In the genomic region with DNA sequence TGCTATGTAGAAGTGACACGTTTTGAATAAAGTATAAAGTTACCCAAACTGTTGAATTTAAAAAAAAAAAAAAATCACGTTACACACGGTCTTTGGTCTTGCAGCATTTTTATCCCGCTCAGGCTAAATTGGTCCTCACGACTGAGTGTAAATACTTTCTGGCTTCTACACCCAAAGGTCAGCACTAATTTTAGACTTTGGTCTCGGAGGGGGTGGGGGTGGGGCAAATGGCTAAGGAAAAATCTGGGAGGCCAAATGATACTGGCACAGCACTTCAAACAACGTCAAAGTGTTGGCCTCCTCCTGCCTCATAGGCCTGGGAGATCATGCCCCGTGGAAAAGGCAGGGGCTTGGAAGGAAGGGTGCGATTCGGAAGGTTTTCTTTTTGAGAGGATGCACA, we compare ENCODE assay signal across 23 mouse cellular contexts. TPM values are rescaled to one million over a fixed set of nuclear protein-coding genes. Genes with fewer than 3 reads are reported as not detected.
A peak's percentile ranks its signal among the peaks of the same experiment; 100 is the strongest.
DNase-seq lines count a peak whose midpoint lies in the region; ATAC-seq and TF ChIP-seq lines count a peak whose summit lies in the region.
"Had no signal": no experiment of that assay in that cellular context is flagged by ENCODE, and none has a peak within 500 bp of the region (broad histone marks: within the 10 kb centered on the region; RNA-seq: fewer than 3 reads in every experiment).

No protein-coding gene starts in this region.

- H3K79me2 ChIP-seq in heart, adult 2 months (replicated peaks; ENCODE audit: control insufficient read depth, insufficient read depth, low read length) = no peaks in the 10 kb centered on the region; the same call in 1 of the 2 replicates
- no peaks in the 10 kb centered on the region for H3K79me2 ChIP-seq in liver, adult 2 months (ENCODE audit: control insufficient read depth, insufficient read depth, low read length)

- 43% methylated on average over 10 of the region's 10 CpGs for WGBS in heart, adult 2 months
- 29% methylated on average over 10 of the region's 10 CpGs for WGBS in liver, adult 2 months
- WGBS in liver, embryonic 11.5 days = 74% methylated on average over 10 of the region's 10 CpGs
- WGBS in forebrain, embryonic 13.5 days = 92% methylated on average over 10 of the region's 10 CpGs

- no peak overlapping the region for H3K9ac ChIP-seq in heart, adult 2 months (ENCODE audit: low read depth, low read length)
- H3K9ac ChIP-seq in liver, adult 2 months (ENCODE audit: low read depth, low read length) = no peak overlapping the region
- no peak overlapping the region for H3K9ac ChIP-seq in liver, embryonic 11.5 days (ENCODE audit: low read depth, low read length)
- H3K9ac ChIP-seq in forebrain, embryonic 13.5 days = no peak overlapping the region
- H3K9ac ChIP-seq: hindbrain, embryonic 13.5 days; limb, embryonic 15.5 days; liver, postnatal 0 days had no signal

- peaks cover 6% of the 10 kb centered on the region for H3K4me1 ChIP-seq in heart, adult 2 months (ENCODE audit: control insufficient read depth, insufficient read depth, low read length)
- peaks cover 3% of the 10 kb centered on the region; the same call in 1 of the 2 replicates for H3K4me1 ChIP-seq in liver, adult 2 months (ENCODE audit: control insufficient read depth, insufficient read depth, low read length)
- no peaks in the 10 kb centered on the region for H3K4me1 ChIP-seq in liver, embryonic 11.5 days (replicated peaks; ENCODE audit: control insufficient read depth, insufficient read depth, low read length)
- H3K4me1 ChIP-seq in forebrain, embryonic 13.5 days = no peaks in the 10 kb centered on the region
- H3K4me1 ChIP-seq: forebrain, embryonic 10.5 days; limb, embryonic 15.5 days had no signal

- no peaks in the 10 kb centered on the region for H3K27me3 ChIP-seq in heart, adult 2 months (ENCODE audit: control insufficient read depth, insufficient read depth, low read length)
- H3K27me3 ChIP-seq in liver, adult 2 months (ENCODE audit: control insufficient read depth, insufficient read depth, low read length) = no peaks in the 10 kb centered on the region
- no peaks in the 10 kb centered on the region for H3K27me3 ChIP-seq in liver, embryonic 11.5 days (replicated peaks; ENCODE audit: control insufficient read depth, insufficient read depth, low read length)
- 0 out of 2 replicates have a peak, but pooled peaks cover 3% of the 10 kb centered on the region for H3K27me3 ChIP-seq in forebrain, embryonic 13.5 days
- H3K27me3 ChIP-seq: hindbrain, embryonic 13.5 days; limb, embryonic 15.5 days had no signal

- H3K36me3 ChIP-seq in heart, adult 2 months (ENCODE audit: control insufficient read depth, insufficient read depth, low read length) = no peaks in the 10 kb centered on the region
- H3K36me3 ChIP-seq in liver, adult 2 months (ENCODE audit: control insufficient read depth, insufficient read depth, low read length) = no peaks in the 10 kb centered on the region
- H3K36me3 ChIP-seq in liver, embryonic 11.5 days (ENCODE audit: control insufficient read depth, insufficient read depth, low read length) = no peaks in the 10 kb centered on the region
- no peaks in the 10 kb centered on the region for H3K36me3 ChIP-seq in forebrain, embryonic 13.5 days (ENCODE audit: poor library complexity, severe bottlenecking)
- H3K36me3 ChIP-seq: forebrain, embryonic 10.5 days; hindbrain, embryonic 13.5 days; limb, embryonic 15.5 days had no signal

- H3K27ac ChIP-seq in heart, adult 2 months = peak overlapping the region; percentile 64
- no peak overlapping the region for H3K27ac ChIP-seq in liver, adult 2 months (replicated peaks; ENCODE audit: insufficient read depth, low read depth, low read length)
- H3K27ac ChIP-seq in liver, embryonic 11.5 days (ENCODE audit: low read depth, low read length) = no peak overlapping the region
- H3K27ac ChIP-seq in forebrain, embryonic 13.5 days = no peak overlapping the region
- H3K27ac ChIP-seq: forebrain, embryonic 10.5 days; hindbrain, embryonic 13.5 days; layer of hippocampus, adult 2 months; limb, embryonic 15.5 days had no signal

- 0 out of 2 replicates have a peak, but pooled peaks have one; percentile 14 for TF ChIP-seq POLR2A in heart, adult 2 months (IDR thresholded peaks at IDR 0.05; ENCODE audit: insufficient read depth, low read depth, low read length)
- TF ChIP-seq POLR2A in liver, adult 2 months (IDR thresholded peaks at IDR 0.05; ENCODE audit: extremely low read depth, insufficient read depth, low read length) = no peak

- TF ChIP-seq EP300 in heart, adult 2 months (IDR thresholded peaks at IDR 0.05; ENCODE audit: insufficient read depth, low read depth, low read length) = no peak

- no peak for ATAC-seq in liver, embryonic 11.5 days (replicated peaks; ENCODE audit: low FRiP score)
- ATAC-seq in forebrain, embryonic 13.5 days = no peak
- ATAC-seq: CD4-positive, CD25-positive, alpha-beta regulatory T cell, adult 4 months; inflammation-experienced regulatory T-cells, adult 6 months; liver, postnatal 0 days; midbrain, embryonic 16.5 days; Patski had no signal

- no peak overlapping the region for H3K4me3 ChIP-seq in heart, adult 2 months
- H3K4me3 ChIP-seq in liver, adult 2 months (ENCODE audit: insufficient read depth, low read depth, low read length) = no peak overlapping the region
- no peak overlapping the region for H3K4me3 ChIP-seq in liver, embryonic 11.5 days (ENCODE audit: low read depth, low read length)
- no peak overlapping the region for H3K4me3 ChIP-seq in forebrain, embryonic 13.5 days
- H3K4me3 ChIP-seq: forebrain, embryonic 10.5 days; hindbrain, embryonic 13.5 days; layer of hippocampus, adult 2 months; limb, embryonic 15.5 days had no signal

- intact Hi-C loops in heart, adult 2 months (cut with DNase I) = no loop called here

- DNase-seq in adrenal gland, postnatal 10 days = peak; percentile 6
- no peak for DNase-seq in adrenal gland, postnatal 36 days
- DNase-seq in heart, adult 2 months = no peak
- no peak for DNase-seq in heart, adult 8-10 months (ENCODE audit: low spot score)
- peak; percentile 85 for DNase-seq in liver, adult 2 months (ENCODE audit: extremely low read depth, low read depth, low spot score)
- no peak for DNase-seq in liver, embryonic 11.5 days (ENCODE audit: low spot score)
- peak; percentile 24 for DNase-seq in heart, postnatal 4 days
- DNase-seq: adrenal gland, postnatal 25 days; cerebellum, adult 18-20 months; cerebellum, postnatal 25 days; layer of hippocampus, postnatal 36 days; liver, postnatal 0 days; right cerebral cortex, postnatal 25 days; thymus, adult 2 months had no signal

- H3K4me2 ChIP-seq in liver, embryonic 11.5 days = no peak overlapping the region
- H3K4me2 ChIP-seq in forebrain, embryonic 13.5 days = no peak overlapping the region
- H3K4me2 ChIP-seq: hindbrain, embryonic 13.5 days; limb, embryonic 15.5 days had no signal

- TF ChIP-seq CTCF in heart, adult 2 months (IDR thresholded peaks at IDR 0.05) = no peak
- TF ChIP-seq CTCF in liver, adult 2 months (IDR thresholded peaks at IDR 0.05; ENCODE audit: low read depth, low read length) = no peak

- H3K9me3 ChIP-seq in liver, embryonic 11.5 days (ENCODE audit: control insufficient read depth, low read length) = no peaks in the 10 kb centered on the region
- H3K9me3 ChIP-seq in forebrain, embryonic 13.5 days (replicated peaks) = no peaks in the 10 kb centered on the region
- H3K9me3 ChIP-seq: forebrain, embryonic 10.5 days; hindbrain, embryonic 13.5 days; limb, embryonic 15.5 days had no signal

RNA-seq across cellular contexts. Expression of a gene that starts 10.6 kb away (rescaled TPM):
- total RNA-seq in adrenal gland, postnatal 10 days (2021) = 10 to 100 TPM; 15.9 to 25.7 TPM
- 10 to 100 TPM in 1 of 2 experiments, 1 to 10 TPM in 1; 9.2 to 16.0 TPM for total RNA-seq in adrenal gland, postnatal 36 days (2021)
- 10 to 100 TPM; 18.1 to 24.9 TPM for total RNA-seq in heart, adult 2 months (2021)
- polyA plus RNA-seq in heart, adult 2 months (2012; rRNA removed) = 28.4 and 40.6 TPM in 2 replicates
- 10 to 100 TPM; 16.6 to 24.1 (median 21.8) TPM for total RNA-seq in heart, adult 8-10 months (2022)
- 1.8 and 2.1 TPM in 2 replicates for total RNA-seq in liver, adult 2 months (2014; rRNA removed)
- 0.92 and 1.1 TPM in 2 replicates for polyA plus RNA-seq in liver, adult 2 months (2012; rRNA removed)
- 30.1 and 30.3 TPM in 2 replicates for polyA plus RNA-seq in liver, embryonic 11.5 days (2014; fragmentation: Nextera tagmentation; extraction: Ambion mirVana)
- 10 to 100 TPM; 47.6 to 50.4 TPM for total RNA-seq in heart, postnatal 4 days (2021)
- 27.3 and 35.5 TPM in 2 replicates for polyA plus RNA-seq in forebrain, embryonic 13.5 days (2015; fragmentation: Nextera tagmentation; extraction: Ambion mirVana)

Comparison
In these comparisons a context has a peak if more than half of its experiments do, and no peak if none do; other contexts are left out.
1. DNase-seq: peak in adrenal gland, postnatal 10 days (single experiment), liver, adult 2 months (single experiment) and heart, postnatal 4 days (single experiment); none in adrenal gland, postnatal 36 days (0 of 2), heart, adult 2 months (0 of 2), heart, adult 8-10 months (single experiment) and liver, embryonic 11.5 days (single experiment).